In genomic region chr13:8610956-8611355, GRCm38 (mm10) we compare ENCODE assay signal across 15 mouse cellular contexts.
"Had no signal": no experiment of that assay in that cellular context is flagged by ENCODE, and none has a peak within 500 bp of the region (broad histone marks: within the 10 kb centered on the region; RNA-seq: fewer than 3 reads in every experiment).

No protein-coding gene starts in this region.

- H3K27ac ChIP-seq: kidney, embryonic 15.5 days; limb, embryonic 10.5 days; liver, embryonic 15.5 days; midbrain, embryonic 12.5 days had no signal

- H3K27me3 ChIP-seq: kidney, embryonic 15.5 days; liver, embryonic 15.5 days; midbrain, embryonic 12.5 days had no signal

- H3K4me1 ChIP-seq: kidney, embryonic 15.5 days; limb, embryonic 10.5 days; liver, embryonic 15.5 days; midbrain, embryonic 12.5 days had no signal

- H3K9me3 ChIP-seq: kidney, embryonic 15.5 days; limb, embryonic 10.5 days; liver, embryonic 15.5 days; midbrain, embryonic 12.5 days had no signal

- ATAC-seq: lung, postnatal 0 days had no signal

- H3K36me3 ChIP-seq: kidney, embryonic 15.5 days; limb, embryonic 10.5 days; liver, embryonic 15.5 days; midbrain, embryonic 12.5 days had no signal

- H3K4me3 ChIP-seq: kidney, embryonic 15.5 days; limb, embryonic 10.5 days; liver, embryonic 15.5 days; midbrain, embryonic 12.5 days had no signal

- H3K9ac ChIP-seq: kidney, embryonic 15.5 days; liver, embryonic 15.5 days; midbrain, embryonic 12.5 days had no signal

- H3K4me2 ChIP-seq: kidney, embryonic 15.5 days; liver, embryonic 11.5 days; liver, embryonic 15.5 days; midbrain, embryonic 12.5 days had no signal

- DNase-seq: kidney, adult 2 months; kidney, postnatal 14 days; lung, adult 2 months; lung, postnatal 36 days; retina, postnatal 1 day; right cerebral cortex, postnatal 4 days; spleen, adult 18-20 months; thymus, adult 18-20 months; thymus, postnatal 14 days had no signal
